Mouse (Mus musculus): ENCODE data around the gene Dcn.

- TF ChIP-seq POLR2A (IDR thresholded peaks at IDR 0.05; ENCODE audit: borderline replicate concordance, insufficient read depth, low read length) (no peak), CTCF (IDR thresholded peaks at IDR 0.05; ENCODE audit: borderline replicate concordance, insufficient read depth, low read depth, low read length) (no peak)
Observed at GRCm38 (mm10) chr10:97484049-97484448, 4.6 kb downstream of the Dcn start.

Measured in cerebellum, adult 2 months (tissue).